Mouse (Mus musculus) embryonic facial prominence, embryonic 11.5 days (tissue): ENCODE measurements around the gene Pira2. TPM values are rescaled to one million over a fixed set of nuclear protein-coding genes. Genes with fewer than 3 reads are reported as not detected.
"Not testable (repeated sequence)": the region's sequence is repeated elsewhere in the genome, so short reads cannot be mapped to it uniquely, and the experiment has no call there.

ENCODE experiments used
- ATAC-seq: fragments of 200-750 bp; cut with Nextera tagmentation; replicated peaks from 2 replicates; pipeline ENCODE4 v1.8.0; 2017; ENCODE audit warnings: low read depth; ENCODE audit not compliant: insufficient number of reproducible peaks, low FRiP score, low TSS enrichment
- DNase-seq: peaks from one replicate; pipeline ENCODE4 v3.0.0-alpha.2; 2015; ENCODE audit warnings: low spot score
- H3K27ac ChIP-seq: fragments of 300-500 bp; sonication (generic); replicated peaks from 2 replicates; pipeline ENCODE4 v1.5.1; 2014; ENCODE audit warnings: mild to moderate bottlenecking, low read depth, low read length, control low read depth
- H3K27me3 ChIP-seq: fragments of 300-500 bp; sonication (generic); 2 replicates; pipeline ENCODE4 v1.6.1; 2014; ENCODE audit warnings: mild to moderate bottlenecking, low read length, moderate library complexity, mixed read lengths; ENCODE audit not compliant: control insufficient read depth, insufficient read depth
- H3K36me3 ChIP-seq: fragments of 300-500 bp; sonication (generic); replicated peaks from 2 replicates; pipeline ENCODE4 v1.6.1; 2014; ENCODE audit warnings: low read depth, mild to moderate bottlenecking, low read length, moderate library complexity, mixed read lengths; ENCODE audit not compliant: control insufficient read depth, insufficient read depth
- H3K4me1 ChIP-seq: fragments of 300-500 bp; sonication (generic); 2 replicates; pipeline ENCODE4 v1.6.1; 2014; ENCODE audit warnings: low read length, mixed read lengths; ENCODE audit not compliant: control insufficient read depth, insufficient read depth
- H3K4me2 ChIP-seq: fragments of 300-500 bp; sonication (generic); 2 replicates; pipeline ENCODE4 v1.6.1; 2014; ENCODE audit warnings: low read depth, mild to moderate bottlenecking, control low read depth, low read length, moderate library complexity
- H3K4me3 ChIP-seq: fragments of 300-500 bp; sonication (generic); 2 replicates; pipeline ENCODE4 v1.5.1; 2014; ENCODE audit warnings: low read depth, low read length, control low read depth
- H3K9ac ChIP-seq: fragments of 300-500 bp; sonication (generic); replicated peaks from 2 replicates; pipeline ENCODE4 v1.6.1; 2014; ENCODE audit warnings: mild to moderate bottlenecking, control low read depth, low read length
- H3K9me3 ChIP-seq: fragments of 300-500 bp; sonication (generic); replicated peaks from 2 replicates; pipeline ENCODE4 v1.6.1; 2016; ENCODE audit warnings: mild to moderate bottlenecking, low read length, inconsistent platforms, mixed read lengths; ENCODE audit not compliant: control insufficient read depth
- polyA plus RNA-seq: library from polyadenylated mRNA; unstranded; fragments of >200 nt; fragmentation: Nextera tagmentation; extraction: Ambion mirVana; gene quantifications from 2 replicates; pipeline ENCODE4 v1.2.1, GENCODE M21; 2014

Gene Pira2
- polyA plus RNA-seq, 1 experiment from 2014 or later = 0.13 TPM

GRCm38 (mm10) chr7:3796286-3796685, 48.6 kb downstream of the Pira2 start:
- not testable (repeated sequence) for H3K36me3 ChIP-seq, H3K4me2 ChIP-seq, H3K9me3 ChIP-seq, H3K4me3 ChIP-seq, ATAC-seq, H3K4me1 ChIP-seq, H3K9ac ChIP-seq, H3K27me3 ChIP-seq, H3K27ac ChIP-seq, DNase-seq

Other genes starting within 250 kb of the Pira2 start
- gene Oscar, start 228.9 kb downstream of the Pira2 start, polyA plus RNA-seq = 0.11 and 0.20 TPM in 2 replicates
- gene Ndufa3, start 227.7 kb downstream of the Pira2 start, polyA plus RNA-seq = 296 and 350 TPM in 2 replicates
- gene Tfpt, start 215.1 kb downstream of the Pira2 start, polyA plus RNA-seq = 29.0 and 30.7 TPM in 2 replicates
- 142 and 151 TPM in 2 replicates for gene Prpf31, start 215.1 kb downstream of the Pira2 start, polyA plus RNA-seq
- 57.4 and 63.9 TPM in 2 replicates for gene Cnot3, start 199.8 kb downstream of the Pira2 start, polyA plus RNA-seq
- 15.3 and 16.5 TPM in 2 replicates for gene Leng1, start 179.2 kb downstream of the Pira2 start, polyA plus RNA-seq
- gene Tmc4, start 167.5 kb downstream of the Pira2 start, polyA plus RNA-seq = 3.9 and 4.3 TPM in 2 replicates
- gene Tsen34, start 152.2 kb downstream of the Pira2 start, polyA plus RNA-seq = 257 and 283 TPM in 2 replicates
- 27.6 and 28.4 TPM in 2 replicates for gene Mboat7, start 151.5 kb downstream of the Pira2 start, polyA plus RNA-seq
- gene Rps9, start 141.1 kb downstream of the Pira2 start, polyA plus RNA-seq = 1,406 and 1,416 TPM in 2 replicates
- gene Pirb, start 124.7 kb downstream of the Pira2 start, polyA plus RNA-seq = 0.10 and 0.17 TPM in 2 replicates
- gene Gm15448, start 19.4 kb downstream of the Pira2 start, polyA plus RNA-seq = not detected in 2 replicates
- 0.11 TPM in 1 of 2 replicates, not detected in the other for gene Gm14548, start 53.1 kb upstream of the Pira2 start, polyA plus RNA-seq
- gene Lilra6, start 70.5 kb upstream of the Pira2 start, polyA plus RNA-seq = 0.11 TPM in 1 of 2 replicates, not detected in the other
- 1.0 and 1.5 TPM in 2 replicates for gene Lair1, start 218.2 kb upstream of the Pira2 start, polyA plus RNA-seq